In the genomic region with DNA sequence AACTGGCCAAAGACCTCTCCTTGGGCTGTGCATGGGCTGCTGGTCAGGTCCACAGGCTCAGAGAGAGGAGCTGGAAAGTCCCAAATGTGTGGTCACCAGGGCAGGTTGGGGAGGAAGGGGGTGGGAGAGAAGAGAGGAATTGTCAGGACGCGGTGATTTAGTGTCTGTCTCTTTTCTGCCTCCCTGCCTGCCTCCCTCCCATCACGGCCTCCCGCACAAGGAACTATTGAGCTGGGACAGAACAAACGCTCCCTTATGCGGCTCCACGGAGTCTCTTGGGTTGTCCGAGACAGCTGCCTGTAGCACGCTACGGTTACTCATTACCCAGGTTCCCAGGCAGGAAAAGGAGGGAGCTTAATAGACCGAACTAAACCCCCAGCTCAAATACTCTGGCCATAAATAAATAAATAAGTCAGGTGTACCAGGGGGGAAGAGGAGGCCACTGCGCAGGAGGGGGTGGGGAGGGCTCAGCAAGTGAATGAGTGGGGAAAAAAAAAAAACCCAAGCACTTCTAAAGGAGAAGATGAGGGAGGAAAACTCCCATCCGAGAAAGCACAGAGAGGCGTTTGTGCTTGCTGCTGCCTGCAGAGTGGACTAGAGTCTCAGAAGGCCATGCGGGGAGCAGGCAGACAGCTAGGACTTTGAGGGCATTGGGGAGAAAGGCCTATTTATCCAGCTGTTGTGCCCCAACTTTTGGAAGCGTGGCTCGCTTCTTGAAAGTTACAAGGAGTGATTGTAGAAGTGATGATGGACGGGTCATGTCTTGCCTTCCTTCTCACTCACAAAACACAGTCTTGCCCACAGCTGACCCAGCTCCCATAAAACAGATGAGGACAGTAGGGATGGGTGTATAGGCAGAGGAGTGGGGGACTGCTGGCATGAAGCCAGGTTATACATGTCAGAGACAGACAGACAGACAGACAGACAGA, we compare ENCODE assay signal across 8 mouse cellular contexts.
DNase-seq lines count a peak whose midpoint lies in the region; ATAC-seq and TF ChIP-seq lines count a peak whose summit lies in the region.

No protein-coding gene starts in this region.

- 32% methylated on average over 18 of the region's 18 CpGs for WGBS in intestine, embryonic 14.5 days
- WGBS in liver, embryonic 13.5 days (ENCODE audit: insufficient replicate concordance), result 59% methylated on average over 18 of the region's 18 CpGs
- 50% methylated on average over 18 of the region's 18 CpGs for WGBS in lung, adult 2 months

- H3K9ac ChIP-seq in intestine, embryonic 14.5 days (ENCODE audit: low read length), result no peak overlapping the region
- H3K9ac ChIP-seq in liver, embryonic 13.5 days, result no peak overlapping the region

- no peak for TF ChIP-seq POLR2A in lung, adult 2 months (IDR thresholded peaks at IDR 0.05; ENCODE audit: borderline replicate concordance, extremely low read depth, low read depth, low read length)

- peak; percentile 80 for ATAC-seq in Patski
- peak; percentile 76 for ATAC-seq in intestine, embryonic 14.5 days (replicated peaks; ENCODE audit: low FRiP score, low TSS enrichment, low read depth)
- peak; percentile 26; the same call in 1 of the 2 replicates for ATAC-seq in liver, embryonic 13.5 days (ENCODE audit: low read depth)
- no peak for ATAC-seq in CD4-positive, CD25-positive, alpha-beta regulatory T cell, adult 4 months

- H3K36me3 ChIP-seq in intestine, embryonic 14.5 days (ENCODE audit: control insufficient read depth, insufficient read depth, low read length), result no peaks in the 10 kb centered on the region
- H3K36me3 ChIP-seq in liver, embryonic 13.5 days, result no peaks in the 10 kb centered on the region

- peak overlapping the region; percentile 80 for H3K27ac ChIP-seq in intestine, embryonic 14.5 days (ENCODE audit: low read depth)
- H3K27ac ChIP-seq in liver, embryonic 13.5 days, result no peak overlapping the region

- no peaks in the 10 kb centered on the region for H3K27me3 ChIP-seq in Patski
- H3K27me3 ChIP-seq in intestine, embryonic 14.5 days (replicated peaks; ENCODE audit: control insufficient read depth, insufficient read depth, low read length), result no peaks in the 10 kb centered on the region
- H3K27me3 ChIP-seq in liver, embryonic 13.5 days, result no peaks in the 10 kb centered on the region

- no peak overlapping the region for H3K4me3 ChIP-seq in intestine, embryonic 14.5 days (ENCODE audit: low read depth, low read length)
- H3K4me3 ChIP-seq in liver, embryonic 13.5 days (replicated peaks), result no peak overlapping the region
- no peak overlapping the region for H3K4me3 ChIP-seq in lung, adult 2 months (replicated peaks; ENCODE audit: extremely low read depth, low read depth, low read length)

- POLR2A ChIA-PET in Patski (lab: Charles Lee), result interaction anchor here (0.7 kb wide), 3 partner anchors 43 to 408 kb away, joined by 3 to 6 read pairs (median 3); no protein-coding TSS in a partner anchor

- DNase-seq in Patski (ENCODE audit: low read depth, low spot score), result peak; percentile 76
- DNase-seq in embryo, embryonic 11 days, result peak; percentile 81
- DNase-seq in intestine, embryonic 14.5 days (ENCODE audit: low spot score), result peak; percentile 60
- no peak for DNase-seq in liver, embryonic 13.5 days
- DNase-seq in telencephalon, adult 2 months (ENCODE audit: low read depth, low spot score), result peak; percentile 58
- DNase-seq in lung, adult 2 months, result no peak
- no peak for DNase-seq in gastrocnemius, postnatal 10 days

- no peak for TF ChIP-seq CTCF in Patski (IDR thresholded peaks at IDR 0.05)
- no peak for TF ChIP-seq CTCF in lung, adult 2 months (IDR thresholded peaks at IDR 0.05; ENCODE audit: insufficient read depth, low read length)

- in situ Hi-C loops in Patski (cut with MboI; ENCODE audit: low pct_unique_long_range_greater_than_20kb), result no loop called here

- CTCF ChIA-PET in Patski (lab: Charles Lee), result interaction anchor here (0.8 to 1.6 kb wide), 2 partner anchors 13 to 23 kb away, joined by 3 read pairs; no protein-coding TSS in a partner anchor

- H3K4me2 ChIP-seq in intestine, embryonic 14.5 days (ENCODE audit: low read length), result peak overlapping the region; percentile 9; the same call in 1 of the 2 replicates
- peak overlapping the region; percentile 33; the same call in 1 of the 2 replicates for H3K4me2 ChIP-seq in liver, embryonic 13.5 days

- H3K4me1 ChIP-seq in intestine, embryonic 14.5 days (replicated peaks; ENCODE audit: control insufficient read depth, insufficient read depth, low read length), result 0 out of 2 replicates have a peak, but pooled peaks cover 9% of the 10 kb centered on the region
- no peaks in the 10 kb centered on the region for H3K4me1 ChIP-seq in liver, embryonic 13.5 days (replicated peaks)
- H3K4me1 ChIP-seq in lung, adult 2 months (ENCODE audit: control insufficient read depth, insufficient read depth, low read length), result no peaks in the 10 kb centered on the region

- H3K9me3 ChIP-seq in intestine, embryonic 14.5 days (ENCODE audit: control insufficient read depth, low read length), result no peaks in the 10 kb centered on the region
- H3K9me3 ChIP-seq in liver, embryonic 13.5 days (replicated peaks), result no peaks in the 10 kb centered on the region

Comparison
In these comparisons a context has a peak if more than half of its experiments do, and no peak if none do; other contexts are left out.
1. DNase-seq: peak in Patski (single experiment), embryo, embryonic 11 days (single experiment), intestine, embryonic 14.5 days (single experiment) and telencephalon, adult 2 months (single experiment); none in liver, embryonic 13.5 days (single experiment), lung, adult 2 months (single experiment) and gastrocnemius, postnatal 10 days (single experiment).